Mouse (Mus musculus): ENCODE results near the gene Gldc. TPM values are rescaled to one million over a fixed set of nuclear protein-coding genes. Genes with fewer than 3 reads are reported as not detected.
"Not testable (repeated sequence)": the region's sequence is repeated elsewhere in the genome, so short reads cannot be mapped to it uniquely, and the experiment has no call there.

Gene Gldc
- 7.2 and 8.5 TPM in 2 replicates for polyA plus RNA-seq (2014; fragmentation: Nextera tagmentation; extraction: Ambion mirVana)

- H3K4me3 ChIP-seq (replicated peaks; ENCODE audit: low read length), result peak within 1 kb of the TSS; percentile 68
- no peaks in the 10 kb centered on the region for H3K4me1 ChIP-seq (replicated peaks; ENCODE audit: control insufficient read depth, insufficient read depth, low read length)
- H3K9ac ChIP-seq, result peak within 1 kb of the TSS; percentile 69
- peak; percentile 66 for DNase-seq (ENCODE audit: low spot score)
- no peak within 1 kb of the TSS for H3K27ac ChIP-seq
- WGBS, result 0% methylated on average over 32 of the region's 53 CpGs
- 0 out of 2 replicates have a peak, but pooled peaks cover 4% of the 10 kb centered on the region for H3K9me3 ChIP-seq (ENCODE audit: control insufficient read depth, low read length)
- peak within 1 kb of the TSS; percentile 99 for H3K4me2 ChIP-seq (replicated peaks)
- 0 out of 2 replicates have a peak, but pooled peaks cover 6% of the 10 kb centered on the region for H3K27me3 ChIP-seq (ENCODE audit: control insufficient read depth, insufficient read depth, low read length)
- ATAC-seq (ENCODE audit: low FRiP score), result peak; percentile 94
- no peaks in the 10 kb centered on the region for H3K36me3 ChIP-seq (replicated peaks; ENCODE audit: control insufficient read depth, insufficient read depth)
Observed at GRCm38 (mm10) chr19:30174919-30175571, at the start of gene Gldc. Gene Gldc (minus strand): TSS chr19:30175429.

GRCm38 (mm10) chr19:30222593-30222992, 47.4 kb upstream of the Gldc start:
- not testable (repeated sequence) for DNase-seq (ENCODE audit: low spot score); H3K4me2 ChIP-seq (replicated peaks); H3K27ac ChIP-seq; H3K9ac ChIP-seq; H3K4me3 ChIP-seq (replicated peaks; ENCODE audit: low read length); H3K4me1 ChIP-seq (replicated peaks; ENCODE audit: control insufficient read depth, insufficient read depth, low read length); H3K9me3 ChIP-seq (ENCODE audit: control insufficient read depth, low read length); H3K27me3 ChIP-seq (ENCODE audit: control insufficient read depth, insufficient read depth, low read length); H3K36me3 ChIP-seq (replicated peaks; ENCODE audit: control insufficient read depth, insufficient read depth); ATAC-seq (ENCODE audit: low FRiP score)
- 85% methylated on average over 8 of the region's 8 CpGs for WGBS

GRCm38 (mm10) chr19:30217335-30217734, 42.1 kb upstream of the Gldc start:
- no peaks in the 10 kb centered on the region for H3K27me3 ChIP-seq (ENCODE audit: control insufficient read depth, insufficient read depth, low read length)

GRCm38 (mm10) chr19:30216186-30216585, 41.0 kb upstream of the Gldc start:
- H3K36me3 ChIP-seq (replicated peaks; ENCODE audit: control insufficient read depth, insufficient read depth), result no peaks in the 10 kb centered on the region
- no peaks in the 10 kb centered on the region for H3K4me1 ChIP-seq (replicated peaks; ENCODE audit: control insufficient read depth, insufficient read depth, low read length)
- no peak overlapping the region for H3K4me2 ChIP-seq (replicated peaks)
- no peak overlapping the region for H3K9ac ChIP-seq
- H3K4me3 ChIP-seq (replicated peaks; ENCODE audit: low read length), result no peak overlapping the region
- no peaks in the 10 kb centered on the region for H3K27me3 ChIP-seq (ENCODE audit: control insufficient read depth, insufficient read depth, low read length)
- ATAC-seq (ENCODE audit: low FRiP score) (no peak), DNase-seq (ENCODE audit: low spot score) (no peak)
- H3K27ac ChIP-seq, result no peak overlapping the region
- H3K9me3 ChIP-seq (ENCODE audit: control insufficient read depth, low read length), result no peaks in the 10 kb centered on the region
- WGBS, result 82% methylated on average over 4 of the region's 4 CpGs

More at GRCm38 (mm10) chr19:30217335-30217734, 42.1 kb upstream of the Gldc start:
- no peaks in the 10 kb centered on the region for H3K36me3 ChIP-seq (replicated peaks; ENCODE audit: control insufficient read depth, insufficient read depth)
- 28% methylated on average over 7 of the region's 7 CpGs for WGBS
- H3K4me1 ChIP-seq (replicated peaks; ENCODE audit: control insufficient read depth, insufficient read depth, low read length), result no peaks in the 10 kb centered on the region
- H3K4me3 ChIP-seq (replicated peaks; ENCODE audit: low read length), result no peak overlapping the region
- DNase-seq (ENCODE audit: low spot score) (peak; percentile 84), ATAC-seq (ENCODE audit: low FRiP score) (peak; percentile 55; the same call in 1 of the 2 replicates)
- no peak overlapping the region for H3K4me2 ChIP-seq (replicated peaks)
- no peak overlapping the region for H3K9ac ChIP-seq
- H3K27ac ChIP-seq, result no peak overlapping the region
- H3K9me3 ChIP-seq (ENCODE audit: control insufficient read depth, low read length), result no peaks in the 10 kb centered on the region

- not testable (repeated sequence) for H3K4me3 ChIP-seq (replicated peaks; ENCODE audit: low read length); H3K27ac ChIP-seq; H3K9me3 ChIP-seq (ENCODE audit: control insufficient read depth, low read length); H3K36me3 ChIP-seq (replicated peaks; ENCODE audit: control insufficient read depth, insufficient read depth); H3K27me3 ChIP-seq (ENCODE audit: control insufficient read depth, insufficient read depth, low read length); DNase-seq (ENCODE audit: low spot score); ATAC-seq (ENCODE audit: low FRiP score); H3K4me1 ChIP-seq (replicated peaks; ENCODE audit: control insufficient read depth, insufficient read depth, low read length); H3K4me2 ChIP-seq (replicated peaks); H3K9ac ChIP-seq
- WGBS, result 66% methylated on average over 2 of the region's 2 CpGs
Observed at GRCm38 (mm10) chr19:30215736-30216135, 40.5 kb upstream of the Gldc start.

GRCm38 (mm10) chr19:30214026-30214425, 38.8 kb upstream of the Gldc start:
- Histone ChIP-seq H3K9me3 (ENCODE audit: control insufficient read depth, low read length) (no peaks in the 10 kb centered on the region), H3K27me3 (ENCODE audit: control insufficient read depth, insufficient read depth, low read length) (no peaks in the 10 kb centered on the region), H3K4me2 (replicated peaks) (no peak overlapping the region), H3K27ac (no peak overlapping the region), H3K4me1 (replicated peaks; ENCODE audit: control insufficient read depth, insufficient read depth, low read length) (no peaks in the 10 kb centered on the region), H3K9ac (no peak overlapping the region), H3K4me3 (replicated peaks; ENCODE audit: low read length) (no peak overlapping the region), H3K36me3 (replicated peaks; ENCODE audit: control insufficient read depth, insufficient read depth) (no peaks in the 10 kb centered on the region)
- no peak for DNase-seq (ENCODE audit: low spot score)
- 16% methylated on average over 2 of the region's 2 CpGs for WGBS
- no peak for ATAC-seq (ENCODE audit: low FRiP score)

- H3K9ac ChIP-seq; H3K4me2 ChIP-seq (replicated peaks); ATAC-seq (ENCODE audit: low FRiP score); DNase-seq (ENCODE audit: low spot score); H3K27ac ChIP-seq; H3K9me3 ChIP-seq (ENCODE audit: control insufficient read depth, low read length); H3K36me3 ChIP-seq (replicated peaks; ENCODE audit: control insufficient read depth, insufficient read depth); H3K4me1 ChIP-seq (replicated peaks; ENCODE audit: control insufficient read depth, insufficient read depth, low read length); H3K4me3 ChIP-seq (replicated peaks; ENCODE audit: low read length); H3K27me3 ChIP-seq (ENCODE audit: control insufficient read depth, insufficient read depth, low read length): not testable (repeated sequence)
- 84% methylated on average over 8 of the region's 8 CpGs for WGBS
Observed at GRCm38 (mm10) chr19:30209006-30209405, 33.8 kb upstream of the Gldc start.

- Histone ChIP-seq H3K27me3 (ENCODE audit: control insufficient read depth, insufficient read depth, low read length) (no peaks in the 10 kb centered on the region), H3K4me2 (replicated peaks) (no peak overlapping the region), H3K4me1 (replicated peaks; ENCODE audit: control insufficient read depth, insufficient read depth, low read length) (no peaks in the 10 kb centered on the region), H3K36me3 (replicated peaks; ENCODE audit: control insufficient read depth, insufficient read depth) (no peaks in the 10 kb centered on the region), H3K9ac (no peak overlapping the region), H3K4me3 (replicated peaks; ENCODE audit: low read length) (no peak overlapping the region), H3K27ac (no peak overlapping the region), H3K9me3 (ENCODE audit: control insufficient read depth, low read length) (no peaks in the 10 kb centered on the region)
- WGBS, result 100% methylated on average over 1 of the region's 1 CpGs
- no peak for DNase-seq (ENCODE audit: low spot score)
- no peak for ATAC-seq (ENCODE audit: low FRiP score)
Observed at GRCm38 (mm10) chr19:30206981-30207380, 31.8 kb upstream of the Gldc start.

GRCm38 (mm10) chr19:30205874-30206273, 30.6 kb upstream of the Gldc start:
- 74% methylated on average over 4 of the region's 4 CpGs for WGBS

More at GRCm38 (mm10) chr19:30205874-30206273, 30.6 kb upstream of the Gldc start:
- Histone ChIP-seq H3K4me2 (replicated peaks) (no peak overlapping the region), H3K4me1 (replicated peaks; ENCODE audit: control insufficient read depth, insufficient read depth, low read length) (no peaks in the 10 kb centered on the region), H3K36me3 (replicated peaks; ENCODE audit: control insufficient read depth, insufficient read depth) (no peaks in the 10 kb centered on the region), H3K4me3 (replicated peaks; ENCODE audit: low read length) (no peak overlapping the region), H3K9me3 (ENCODE audit: control insufficient read depth, low read length) (no peaks in the 10 kb centered on the region), H3K27ac (no peak overlapping the region), H3K9ac (no peak overlapping the region), H3K27me3 (ENCODE audit: control insufficient read depth, insufficient read depth, low read length) (no peaks in the 10 kb centered on the region)
- ATAC-seq (ENCODE audit: low FRiP score) (0 out of 2 replicates have a peak, but pooled peaks have one; percentile 17), DNase-seq (ENCODE audit: low spot score) (no peak)
